Mouse (Mus musculus) CD4-positive, CD25-positive, alpha-beta regulatory T cell, adult 4 months (primary cell): ENCODE measurements around the gene Ankrd13d. TPM values are rescaled to one million over a fixed set of nuclear protein-coding genes. Genes with fewer than 3 reads are reported as not detected.
A peak's percentile ranks its signal among the peaks of the same experiment; 100 is the strongest.

ENCODE experiments used
- ATAC-seq: one replicate; pipeline ENCODE4 v1.8.0; 2017
- polyA plus RNA-seq, 2 experiments: library from polyadenylated mRNA; unstranded; fragments of 100-300 nt; shearing (Covaris generic); gene quantifications; one replicate each; pipeline ENCODE4 v1.2.1; 2017

Gene Ankrd13d
- polyA plus RNA-seq, 2 experiments from 2014 or later = 2.4 to 2.5 TPM

DNA sequence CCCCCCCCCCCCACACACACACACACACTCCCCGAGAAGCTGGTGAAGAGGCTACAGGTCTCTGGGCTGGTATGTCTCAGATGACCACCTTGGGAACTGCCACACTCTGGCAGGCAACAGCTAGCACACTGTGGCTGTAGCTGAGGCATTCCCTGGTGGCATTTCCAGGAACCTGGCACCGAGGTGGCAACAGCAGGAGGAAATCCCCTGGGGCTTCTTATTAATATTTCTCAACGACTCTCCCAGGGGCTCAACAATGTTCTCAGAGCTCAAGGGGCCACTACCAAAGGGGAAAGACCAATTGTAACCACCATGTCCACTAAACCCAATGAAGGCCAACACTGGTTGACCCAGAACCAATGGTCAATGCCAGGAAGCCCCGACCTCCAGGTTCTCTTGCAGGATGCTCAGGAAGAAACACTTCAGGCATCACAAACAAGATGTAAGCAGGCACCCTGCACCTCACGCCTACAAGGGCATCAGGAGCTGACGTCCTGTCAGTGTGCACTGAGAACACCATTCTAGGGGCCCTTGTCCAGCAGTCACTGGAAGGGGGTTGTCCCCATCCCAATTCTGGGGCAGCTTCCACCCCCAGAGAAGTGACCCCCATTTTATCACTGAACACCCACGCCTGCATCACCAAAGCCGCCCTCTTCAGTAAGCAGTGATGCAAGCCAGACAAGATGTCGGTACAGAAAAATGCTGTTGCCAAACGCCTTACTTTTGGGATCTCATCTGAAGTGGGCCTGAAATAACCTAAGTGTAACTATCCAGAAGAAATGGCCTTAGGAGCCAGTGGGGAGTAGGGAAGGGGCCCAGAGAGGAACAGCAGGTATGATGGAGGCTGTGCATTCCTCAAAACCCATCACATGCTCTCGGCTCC is 18.2 kb upstream of the Ankrd13d start:
- ATAC-seq = no peak

DNA sequence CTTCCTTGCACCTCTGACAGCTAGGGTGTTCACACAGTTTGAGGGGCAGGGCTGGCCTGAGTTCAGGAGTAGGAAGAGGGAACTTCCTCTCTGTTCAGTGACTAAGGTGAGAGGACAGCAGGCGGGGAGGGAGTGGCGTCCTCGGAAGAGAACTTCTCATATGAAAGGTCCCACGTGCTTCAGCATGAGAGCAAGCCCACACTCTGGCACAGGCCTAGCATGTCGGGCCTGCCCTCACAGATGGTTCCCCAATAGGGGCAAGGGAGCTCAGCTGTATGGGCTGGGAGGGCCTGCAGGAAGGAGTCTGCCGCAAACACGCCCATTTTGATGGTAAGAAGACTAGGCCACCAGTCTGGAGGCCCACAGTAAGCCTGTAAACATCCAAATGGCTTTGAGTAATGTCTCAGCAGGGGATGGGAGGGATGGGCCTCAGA is 17.4 kb upstream of the Ankrd13d start:
- ATAC-seq = peak; percentile 78

DNA sequence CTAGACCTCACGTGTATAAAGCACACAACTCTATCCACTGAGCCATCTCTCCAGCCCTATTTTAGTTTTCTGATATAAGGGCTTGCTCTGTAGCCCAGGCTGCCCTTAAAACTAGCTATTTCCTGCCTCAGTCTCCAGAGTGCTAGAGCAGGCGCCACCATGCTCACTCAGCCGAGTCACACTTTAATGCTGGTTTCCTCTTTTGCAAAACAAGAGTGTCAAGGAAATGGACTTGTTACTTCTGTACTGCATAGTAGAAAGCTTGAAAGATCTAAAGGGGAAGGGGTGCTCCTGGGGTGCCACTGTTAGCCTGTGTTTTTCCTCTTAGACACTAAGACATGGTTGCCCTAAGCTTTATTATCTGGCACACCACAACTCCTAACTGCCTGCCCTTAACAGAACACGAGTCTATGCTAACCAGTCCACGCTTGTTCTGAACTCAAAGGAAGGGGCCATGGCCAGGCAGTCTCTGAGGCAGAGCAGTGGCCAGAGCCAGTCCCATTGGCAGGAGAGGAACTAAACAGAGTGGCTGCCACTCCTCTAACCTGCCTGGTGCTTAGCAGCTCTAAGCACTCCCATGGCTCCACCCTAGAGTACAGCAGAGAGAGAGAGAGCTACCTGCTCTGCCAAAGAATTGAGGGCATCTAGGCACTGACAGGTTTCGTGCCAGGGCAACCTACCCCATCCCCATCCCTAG is 16.8 kb upstream of the Ankrd13d start:
- peak; percentile 31 for ATAC-seq

DNA sequence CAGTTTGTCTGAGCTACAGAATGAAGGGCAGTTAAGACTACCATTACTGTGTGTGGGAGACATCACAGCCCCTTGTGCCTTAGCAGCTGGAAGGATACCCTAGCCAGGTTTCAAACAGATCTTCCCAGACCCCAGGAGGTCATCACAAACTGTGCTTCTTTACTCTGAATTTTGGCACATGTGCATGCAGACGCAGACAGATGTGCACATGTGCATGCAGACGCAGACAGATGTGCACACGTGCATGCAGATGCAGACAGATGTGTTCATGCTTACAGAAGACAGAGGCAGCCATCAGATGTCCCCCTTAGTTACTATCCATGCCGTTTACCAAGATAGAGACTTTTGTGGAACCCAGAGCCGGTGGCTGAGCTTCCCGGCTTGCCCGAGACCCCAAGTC is 16.2 kb upstream of the Ankrd13d start:
- no peak for ATAC-seq

DNA sequence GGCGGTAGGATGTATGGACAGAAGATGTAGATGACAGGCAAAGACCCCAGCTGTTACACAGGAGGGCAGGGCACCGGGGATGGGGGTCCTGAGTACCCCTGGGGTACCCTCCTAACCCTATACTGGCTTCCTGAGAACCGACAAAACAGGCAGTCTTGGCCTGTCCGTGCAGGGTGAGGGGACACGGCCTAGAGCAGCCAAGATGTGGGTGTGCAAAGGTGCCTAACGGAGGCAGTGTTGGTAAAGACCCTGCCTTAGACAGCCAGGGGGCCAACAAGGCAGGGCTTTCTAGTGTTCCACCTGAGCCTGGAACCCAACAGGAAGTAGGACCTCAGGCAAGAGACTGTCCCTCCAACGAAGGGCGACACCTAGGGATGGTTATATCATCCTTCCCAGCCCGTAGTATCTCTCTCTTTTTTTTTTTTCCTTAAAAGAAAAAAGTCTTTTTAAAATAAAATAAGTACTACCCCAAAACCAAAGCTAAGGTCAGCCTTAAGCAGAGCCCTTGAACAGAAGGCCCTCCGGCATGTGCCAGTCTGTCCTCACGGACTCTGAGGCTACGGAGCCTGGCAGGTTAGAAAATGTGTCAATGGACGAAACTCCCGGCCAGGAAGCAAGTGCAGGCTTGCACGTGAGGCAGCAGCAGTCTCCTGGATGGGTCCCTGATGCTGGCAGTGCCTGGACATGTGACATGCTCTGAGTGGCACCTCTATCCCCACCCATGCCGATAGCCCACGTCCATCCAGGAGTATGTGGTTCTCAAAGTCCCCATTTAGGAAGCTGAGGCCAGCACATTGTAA is 15.6 kb upstream of the Ankrd13d start:
- ATAC-seq = no peak

DNA sequence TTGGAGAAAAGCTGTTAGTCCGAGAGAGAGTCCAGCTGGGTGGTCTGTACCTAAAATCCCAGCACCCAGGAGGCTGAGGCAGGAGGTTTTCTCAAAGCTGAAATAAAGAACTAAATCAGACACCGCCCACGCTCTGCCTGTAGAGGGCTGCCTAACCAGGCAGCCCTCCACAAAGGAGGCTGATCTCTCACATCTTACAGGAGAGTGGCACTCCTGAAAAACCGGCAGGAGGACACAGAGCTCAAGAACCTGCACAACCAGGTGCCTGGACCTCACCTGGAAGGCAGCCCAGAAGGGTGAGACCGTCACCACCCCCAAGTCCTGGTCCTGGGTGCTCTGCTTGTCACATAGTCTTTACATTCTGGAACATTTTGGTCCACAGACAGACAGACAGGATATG is 14.9 kb upstream of the Ankrd13d start:
- ATAC-seq = no peak

DNA sequence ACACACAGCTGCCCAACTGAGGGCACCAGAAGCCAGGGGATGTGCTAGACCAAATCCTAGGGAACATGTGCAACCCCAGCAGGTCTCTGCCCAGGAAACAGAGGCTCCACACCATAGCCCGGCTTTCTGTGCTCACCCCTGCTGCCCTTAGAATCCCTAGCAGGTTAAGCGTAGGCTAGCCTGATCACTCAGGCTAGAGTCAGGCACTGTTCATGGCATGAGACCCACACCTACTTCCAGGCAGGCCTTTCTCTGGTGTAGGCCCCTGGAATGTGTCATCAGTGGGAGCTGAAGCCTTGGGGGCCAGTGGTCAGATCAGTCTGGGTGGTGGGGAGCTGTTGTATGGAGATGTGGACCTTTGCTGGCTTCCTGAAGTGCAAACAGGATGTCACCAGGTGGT is 13.7 kb upstream of the Ankrd13d start:
- ATAC-seq = no peak

DNA sequence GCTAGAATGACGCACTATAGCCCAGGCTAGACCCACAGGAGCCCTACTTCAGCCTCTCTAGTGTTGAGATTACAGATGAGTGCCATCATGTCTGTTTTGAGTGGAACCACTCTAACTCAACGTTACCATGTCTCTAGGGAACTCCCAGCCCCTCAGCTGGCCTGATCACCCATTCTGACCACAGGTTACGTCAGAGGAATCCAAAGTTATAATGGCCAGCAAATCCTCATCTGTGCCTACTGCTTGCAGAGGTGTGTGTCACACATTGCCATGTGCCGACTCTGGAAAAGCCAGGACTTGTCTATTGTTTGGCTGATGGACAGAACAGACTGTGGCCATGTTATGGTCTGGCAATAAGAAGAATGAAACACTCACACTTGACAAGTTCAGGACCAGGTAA is 12.5 kb upstream of the Ankrd13d start:
- ATAC-seq = no peak

DNA sequence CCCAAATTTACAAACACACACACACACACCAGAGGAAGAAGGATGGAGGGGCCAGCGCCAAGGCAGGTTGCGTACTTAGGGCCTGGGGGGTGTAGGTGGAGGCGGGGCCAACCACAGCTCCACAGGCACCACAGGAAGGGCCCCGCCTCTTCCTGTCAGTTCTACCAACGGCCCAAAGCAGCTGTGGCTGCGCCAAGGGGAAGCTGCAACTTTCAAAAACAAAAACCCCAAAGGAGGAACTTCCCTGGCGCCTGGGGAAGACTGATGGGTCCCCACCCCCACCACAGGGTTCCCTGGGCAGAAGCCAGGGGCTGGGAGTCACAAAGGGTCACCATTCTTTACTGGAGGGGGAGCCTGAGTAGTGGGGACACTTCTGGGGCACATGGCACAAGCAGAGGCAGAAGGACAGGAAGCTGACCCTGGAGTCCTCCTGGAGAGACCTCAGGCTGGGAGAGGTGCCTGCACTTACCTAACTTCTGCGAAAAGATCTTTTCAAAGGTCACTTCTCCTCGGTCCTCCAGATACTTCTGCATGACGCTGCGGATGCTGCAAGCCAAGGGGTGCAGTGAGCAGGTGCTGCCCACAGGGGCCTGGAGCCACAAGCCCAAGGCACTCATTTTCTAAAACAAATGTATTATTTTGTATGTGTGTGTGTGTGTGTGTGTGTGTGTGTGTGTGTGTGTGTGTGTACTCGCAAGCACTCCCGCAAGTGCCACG is 11.6 kb upstream of the Ankrd13d start:
- ATAC-seq = peak; percentile 79

DNA sequence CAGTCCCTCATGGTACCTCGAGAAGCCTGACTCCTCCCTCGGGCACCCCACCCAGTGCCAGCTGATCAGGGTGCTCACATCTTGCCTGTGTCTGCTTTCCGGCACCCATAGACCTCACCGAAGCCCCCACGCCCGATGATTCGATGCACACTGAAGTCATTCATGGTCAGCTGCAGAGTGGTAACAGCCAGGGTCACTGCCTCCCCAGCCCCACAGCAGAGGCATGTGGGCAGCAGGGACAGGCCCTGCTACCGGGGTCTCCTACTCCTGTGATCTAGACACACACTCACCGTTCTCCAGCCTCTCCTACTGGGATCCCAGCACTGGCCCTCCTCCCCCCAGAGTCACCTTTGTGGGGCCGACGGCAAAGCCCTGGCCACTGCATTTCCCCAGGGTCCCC is 8.2 kb upstream of the Ankrd13d start:
- no peak for ATAC-seq

DNA sequence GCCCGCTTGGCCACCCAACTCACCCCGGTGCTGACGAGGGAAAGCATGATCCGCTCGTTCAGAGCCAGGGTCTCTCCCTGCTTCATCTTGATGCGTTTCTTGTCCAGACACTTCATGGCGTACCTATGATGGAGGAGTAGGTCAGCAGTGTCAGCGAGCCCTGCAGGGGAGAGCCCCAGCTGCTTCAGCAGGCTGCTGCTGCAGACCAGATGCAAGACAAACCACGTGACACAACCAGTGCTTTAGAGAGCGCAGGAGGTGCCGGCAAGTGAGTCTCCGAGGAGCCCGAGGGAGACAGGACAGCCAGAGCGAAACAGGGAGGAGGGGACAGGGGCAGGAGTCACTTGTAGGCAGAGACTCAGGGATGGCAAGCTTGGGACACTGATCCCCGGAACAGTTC is 7.8 kb upstream of the Ankrd13d start:
- ATAC-seq = no peak

DNA sequence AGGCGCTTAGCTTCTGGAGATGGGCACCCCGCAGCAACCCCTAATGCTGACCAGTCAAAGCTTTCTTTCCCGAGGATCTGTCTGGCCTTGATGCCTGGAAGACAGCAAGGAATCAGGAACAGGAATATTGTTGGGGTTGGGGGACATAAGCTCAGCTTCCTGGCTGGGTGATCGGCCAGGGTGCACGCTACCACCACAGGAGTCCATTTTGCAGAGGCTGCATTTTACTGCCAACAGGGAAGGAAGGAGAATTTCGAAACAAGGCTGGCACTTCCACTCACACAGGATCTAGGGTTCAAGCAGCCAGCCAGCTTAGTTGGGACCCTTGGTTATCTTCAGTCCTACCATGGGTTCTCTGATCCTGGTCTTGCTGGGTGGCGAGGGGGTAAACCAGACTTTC is 716 bp upstream of the Ankrd13d start:
- no peak for ATAC-seq

DNA sequence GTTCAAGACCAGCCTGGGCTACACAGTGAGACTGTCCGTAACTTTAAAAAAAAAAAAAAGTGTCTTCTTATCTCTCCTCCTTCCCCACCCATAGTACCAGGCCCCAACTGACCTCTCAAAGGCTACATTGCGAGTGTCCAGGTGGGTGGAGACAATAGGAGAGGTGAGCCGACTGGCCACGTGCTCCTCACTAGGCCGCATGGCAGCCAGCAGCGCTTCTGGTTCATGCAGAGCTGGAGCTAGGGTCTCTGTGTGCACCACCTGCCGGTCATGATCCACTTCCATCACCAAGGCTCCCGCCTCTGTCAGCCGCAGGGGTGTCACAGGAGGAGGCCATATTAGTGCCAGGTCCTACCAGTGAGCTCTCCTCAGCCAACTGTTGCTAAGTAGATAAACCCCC is 2.5 kb downstream of the Ankrd13d start:
- ATAC-seq = no peak

DNA sequence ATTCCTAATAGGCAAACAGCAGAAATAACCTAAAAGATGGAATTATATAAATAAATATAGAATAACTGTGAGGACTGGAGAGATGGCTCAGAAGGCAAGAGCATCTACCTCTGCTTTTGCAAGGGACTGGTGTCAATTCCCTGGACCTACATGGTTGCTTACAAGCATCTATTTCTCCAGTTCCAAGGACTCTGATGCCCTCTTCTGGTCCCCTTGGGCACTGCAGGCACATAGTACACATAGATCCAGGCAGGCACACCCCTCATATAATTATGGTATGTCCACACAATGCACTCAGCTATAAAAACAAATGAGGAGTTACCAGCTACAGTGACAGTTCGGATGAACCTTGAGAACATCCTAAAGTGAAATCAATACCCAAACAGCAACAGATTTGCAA is 3.5 kb downstream of the Ankrd13d start:
- no peak for ATAC-seq

DNA sequence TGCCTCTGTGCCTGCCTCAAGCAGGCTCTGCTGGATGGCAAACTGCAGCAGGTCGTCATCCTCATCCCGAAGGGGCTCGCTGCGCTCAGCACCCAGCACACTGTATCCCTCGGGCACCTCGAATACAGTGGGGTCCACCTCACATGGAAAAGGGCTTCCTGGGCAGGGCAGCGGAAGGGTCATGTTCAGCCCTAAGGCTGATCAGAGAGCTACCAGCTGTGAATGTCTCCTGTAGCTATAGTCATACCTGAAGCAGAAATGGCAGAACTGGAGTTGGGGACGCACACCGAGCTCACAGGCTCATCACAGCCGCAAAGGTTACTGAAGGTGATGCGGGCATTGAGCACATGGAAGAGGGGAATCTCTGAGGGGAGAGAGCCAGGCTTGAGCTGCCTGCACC is 12.0 kb downstream of the Ankrd13d start:
- ATAC-seq = no peak

DNA sequence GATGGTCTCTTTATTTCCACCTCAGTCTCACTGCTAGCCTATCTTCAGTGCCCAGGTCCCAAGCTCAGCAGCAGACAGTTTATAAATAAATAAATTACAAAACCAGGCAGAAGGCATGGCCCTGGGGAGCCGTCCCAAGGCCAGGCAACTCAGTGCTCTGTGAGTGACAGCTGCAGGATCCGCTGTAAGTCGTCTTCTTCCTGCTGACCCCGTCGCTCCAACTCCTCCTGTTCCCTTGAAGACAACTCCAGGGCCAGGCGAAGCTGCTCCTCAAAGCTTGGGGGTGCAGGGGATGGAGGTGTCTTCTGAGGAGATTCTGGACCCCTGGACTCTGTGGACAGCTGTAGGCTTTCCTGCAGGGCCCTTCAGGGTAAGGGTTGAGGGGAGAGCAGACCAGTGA is 12.8 kb downstream of the Ankrd13d start:
- ATAC-seq = no peak

DNA sequence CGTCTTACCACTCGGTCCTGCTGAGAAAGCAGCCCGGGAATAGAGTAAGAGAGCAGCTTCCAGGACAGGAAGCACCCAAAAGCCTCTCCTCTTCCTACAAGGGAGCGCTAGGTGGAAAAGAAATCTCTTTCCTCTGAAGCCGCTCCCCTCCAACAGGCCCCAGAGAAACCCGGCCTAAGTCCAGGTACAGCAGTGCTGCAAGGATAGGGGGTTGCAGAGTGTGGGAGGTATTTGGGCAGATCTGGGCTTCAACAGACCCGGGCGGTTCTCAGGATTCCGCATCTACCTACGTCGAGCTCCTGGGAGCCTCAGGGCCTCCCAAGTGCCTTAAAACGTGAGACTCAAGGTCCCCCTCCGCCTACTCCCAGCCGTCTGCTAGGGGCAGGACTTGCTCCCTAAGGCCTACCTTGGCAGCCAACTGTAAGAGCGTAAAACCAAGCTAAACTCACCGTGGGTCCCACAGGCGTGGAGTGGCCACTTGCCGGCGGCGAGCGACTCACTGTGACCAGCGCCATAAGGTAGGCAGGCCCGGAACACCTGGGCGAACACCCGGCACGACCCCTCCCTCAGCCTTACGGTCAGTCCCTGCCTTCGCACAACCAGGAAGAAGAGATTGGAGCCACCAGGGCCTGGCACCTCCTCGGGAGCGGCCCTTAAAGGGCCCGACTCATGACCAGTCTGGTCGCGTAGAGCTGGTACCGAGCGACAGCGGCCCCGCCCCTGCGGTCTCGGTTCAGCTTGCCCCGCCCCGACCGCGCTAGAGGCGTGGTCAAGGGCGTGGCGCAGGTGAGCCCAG is 14.2 kb downstream of the Ankrd13d start, which contains the start of gene Ssh3:
TSS of gene Ssh3 (minus strand) at position 615 of the 796 bp plus-strand sequence.
- peak; percentile 73 for ATAC-seq

DNA sequence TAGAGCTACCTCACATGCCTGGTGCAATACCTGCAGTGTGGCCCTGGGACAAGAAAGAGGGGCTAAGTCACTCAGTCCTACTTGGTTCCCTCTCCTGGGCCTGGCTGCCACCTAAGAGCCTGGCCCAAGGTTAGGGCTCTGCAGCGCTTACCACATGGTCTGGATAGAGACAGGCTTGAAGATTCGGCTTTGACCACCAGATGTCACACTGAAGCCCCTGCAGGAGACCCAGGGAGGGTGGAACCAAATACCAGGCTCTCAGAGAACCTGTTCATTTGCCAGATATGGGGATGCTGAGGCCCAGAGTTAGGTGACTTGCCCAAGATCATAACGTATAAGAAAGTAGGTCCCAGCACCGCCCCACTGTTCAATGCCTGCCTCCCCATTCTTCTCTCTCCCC is 17.0 kb downstream of the Ankrd13d start:
- no peak for ATAC-seq

DNA sequence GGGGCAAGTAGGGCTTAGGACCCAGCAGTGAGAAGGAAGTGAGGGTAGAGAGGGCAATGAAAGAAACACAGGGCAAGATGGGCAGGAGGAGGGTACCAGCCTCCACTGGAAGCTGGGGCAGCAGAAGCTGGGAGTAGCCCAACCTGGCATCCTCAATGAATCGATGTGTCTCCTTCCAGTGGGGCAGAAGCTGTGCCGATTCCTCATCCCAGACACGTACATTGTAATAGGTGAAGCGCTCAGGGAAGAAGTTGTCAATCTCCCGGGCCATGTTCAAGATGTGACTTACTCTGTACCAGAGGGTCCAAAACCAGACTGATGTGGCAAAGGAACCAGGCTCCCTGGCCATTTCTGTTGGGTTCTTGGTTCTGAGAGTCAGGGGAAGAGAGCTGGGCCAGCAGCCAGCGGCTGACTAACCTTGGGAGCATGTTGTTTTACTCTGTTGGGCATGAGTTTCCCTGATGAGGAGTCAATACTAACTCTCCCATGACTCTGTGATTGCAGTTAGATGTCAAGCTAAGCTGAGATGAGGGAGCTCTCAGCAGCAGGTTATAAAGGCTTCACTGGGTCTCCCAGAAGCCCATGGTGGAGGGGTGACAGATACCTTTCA is 18.7 kb downstream of the Ankrd13d start:
- ATAC-seq = no peak

DNA sequence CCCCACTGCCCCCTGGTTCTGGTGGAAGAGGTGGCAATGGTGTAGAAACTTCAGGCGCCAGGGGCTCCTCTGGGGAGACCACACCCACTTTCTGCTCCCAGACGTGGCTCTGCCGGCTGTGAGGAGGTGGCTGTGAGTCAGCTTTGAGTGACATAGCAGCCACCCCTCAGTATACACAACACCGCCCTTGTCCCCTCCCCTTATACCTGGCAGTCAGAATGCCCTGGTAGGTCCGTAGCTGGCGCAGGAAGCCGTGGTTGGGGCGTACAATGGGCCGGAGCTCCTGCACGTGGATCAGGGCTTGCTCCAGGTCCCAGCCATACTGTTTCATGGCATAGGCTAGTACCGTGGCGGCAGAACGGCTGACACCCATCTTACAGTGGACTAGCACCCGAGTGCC is 19.2 kb downstream of the Ankrd13d start:
- ATAC-seq = no peak

DNA sequence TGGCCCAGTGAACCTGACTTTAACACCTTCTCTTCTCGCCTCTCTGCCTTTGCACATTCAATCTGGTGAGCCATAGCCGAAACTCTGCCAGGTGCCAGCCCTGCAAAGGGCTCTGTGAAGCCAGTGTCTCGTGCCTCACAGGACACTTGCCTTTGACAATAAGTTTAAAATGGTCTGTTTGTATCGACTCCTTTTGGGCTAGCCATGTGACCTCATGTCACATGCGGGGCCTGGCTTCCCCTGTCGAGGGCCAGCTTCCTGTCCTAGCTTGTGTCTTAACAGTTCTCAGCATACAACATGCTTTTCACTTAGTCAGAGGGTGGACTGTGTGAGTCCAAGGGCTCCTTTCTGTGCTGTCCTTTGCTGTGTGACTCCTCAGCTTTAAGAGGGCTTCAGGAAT is 20.2 kb downstream of the Ankrd13d start:
- ATAC-seq = no peak
